Mouse (Mus musculus) embryo, embryonic 10.5 days (tissue): ENCODE results near the gene Spag9.
A peak's percentile ranks its signal among the peaks of the same experiment; 100 is the strongest.

ENCODE experiments used
- DNase-seq: peaks from one replicate; pipeline ENCODE4 v3.0.0-alpha.2; 2015; ENCODE audit warnings: low spot score

Gene Spag9

DNA sequence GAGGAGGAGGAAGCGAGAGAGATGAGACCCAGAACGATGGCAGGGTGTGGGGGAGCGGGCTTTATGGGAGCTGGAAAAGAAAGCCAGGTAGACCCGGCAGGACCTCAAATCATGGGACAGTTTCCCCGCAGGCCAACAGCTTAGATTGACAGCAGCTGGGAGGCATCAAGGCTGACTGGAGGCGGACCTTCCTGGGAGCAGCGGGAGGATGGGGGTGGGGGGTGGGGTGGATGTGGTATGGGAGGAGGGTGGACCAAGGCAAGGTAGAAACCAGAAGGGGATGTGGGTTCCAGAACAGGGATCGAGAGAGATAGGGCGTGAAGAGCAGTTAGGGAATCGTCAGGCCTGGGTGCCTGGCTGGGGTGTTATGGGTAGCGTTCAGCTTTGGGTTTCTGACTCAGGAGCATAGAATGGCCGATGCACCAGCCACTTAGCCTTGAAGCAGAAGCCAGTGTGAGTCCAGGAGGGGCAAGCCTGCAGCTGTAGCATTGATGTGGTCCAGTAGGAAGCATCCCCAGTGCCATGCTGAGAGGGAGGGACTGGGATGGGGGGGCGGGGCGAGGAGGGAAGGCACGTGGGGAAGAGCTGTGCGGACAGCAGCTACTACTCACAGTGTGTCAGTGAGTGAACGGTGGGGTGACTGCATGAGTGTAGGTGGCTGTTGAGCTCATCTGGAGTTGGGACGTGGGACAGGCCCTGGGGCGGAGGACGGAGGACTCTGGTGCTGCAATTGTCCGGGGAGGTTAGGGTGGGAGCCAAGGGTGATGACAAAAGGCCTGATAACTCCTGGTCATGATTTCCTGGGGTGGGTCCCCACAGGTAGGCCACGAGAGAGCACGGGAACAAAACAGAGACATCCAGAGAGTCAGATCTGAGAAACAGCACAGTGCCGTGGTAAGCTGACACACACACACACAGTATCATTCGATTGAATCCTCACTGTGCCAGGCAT, 154.9 kb downstream of the Spag9 start:
- no peak for DNase-seq

DNA sequence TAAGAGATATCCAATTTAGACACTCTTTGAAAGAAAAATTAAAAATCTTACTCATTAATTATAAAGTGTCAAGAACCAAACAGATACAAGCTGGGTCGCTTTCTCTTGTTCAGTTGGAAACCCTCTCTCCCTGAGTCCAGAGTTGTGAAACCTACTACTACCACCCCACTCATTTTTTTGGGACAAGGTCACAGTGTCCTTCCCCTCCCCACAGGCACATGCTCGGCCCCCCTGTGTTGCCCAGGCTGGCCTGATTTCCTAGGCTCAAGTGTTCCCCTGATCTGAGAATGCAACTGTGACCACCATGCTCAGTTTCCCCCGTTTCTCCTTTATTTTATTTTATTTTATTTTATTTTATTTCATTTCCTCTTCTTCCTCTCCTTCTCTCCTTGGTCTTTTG, 158.3 kb downstream of the Spag9 start:
- DNase-seq = no peak

GRCm38 (mm10) chr11:94158521-94158920, 162.6 kb downstream of the Spag9 start:
- DNase-seq = peak; percentile 25

- DNase-seq = peak; percentile 48
These were observed 163.4 kb downstream of the Spag9 start for GRCm38 (mm10) chr11:94159066-94159880.

DNA sequence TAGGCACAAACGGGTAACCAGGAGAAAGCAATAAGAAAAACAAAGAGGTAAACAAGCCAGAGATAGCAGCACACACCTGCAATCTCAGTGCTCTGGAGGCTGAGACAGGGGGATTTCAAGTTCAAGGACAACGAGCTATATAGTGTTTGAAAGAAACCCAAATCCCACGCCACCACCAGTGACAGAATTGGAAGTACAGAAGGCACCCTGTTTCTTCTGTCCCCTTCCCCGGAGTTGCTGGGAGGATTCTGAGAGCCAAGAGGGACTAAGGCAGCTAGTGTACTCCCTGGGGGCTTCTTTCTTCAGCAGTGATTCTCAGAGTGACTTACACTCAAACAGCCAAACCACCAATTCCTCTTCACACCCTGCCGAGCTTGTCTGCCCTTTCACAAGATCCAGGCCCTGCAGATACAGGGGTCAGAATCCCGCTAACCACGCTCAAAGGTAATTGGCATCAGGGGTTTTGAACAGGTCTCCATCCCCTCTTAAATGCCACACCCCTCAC, 164.1 kb downstream of the Spag9 start:
- DNase-seq = peak; percentile 17

- DNase-seq = peak; percentile 98
These were observed 164.8 kb downstream of the Spag9 start for GRCm38 (mm10) chr11:94160443-94161266.

DNA sequence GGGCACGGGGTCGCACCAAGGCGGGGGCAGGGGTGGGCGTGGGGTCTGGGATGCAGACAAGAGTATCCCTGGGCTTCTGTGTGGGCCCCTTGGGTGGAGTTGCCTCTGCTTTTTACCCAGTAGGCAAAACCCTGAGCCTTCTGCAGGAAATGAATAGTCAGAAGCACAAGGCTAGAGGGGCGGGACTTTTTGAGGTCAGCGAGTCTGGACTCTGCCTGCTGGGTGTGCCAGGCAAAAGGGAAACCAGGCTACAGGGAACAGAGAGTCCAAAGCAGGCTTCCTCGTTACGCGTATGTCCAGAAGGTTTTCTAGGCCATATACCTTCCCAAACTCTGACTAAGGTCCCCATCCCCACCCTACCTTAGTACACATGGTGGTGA, 165.4 kb downstream of the Spag9 start:
- DNase-seq = peak; percentile 72

DNA sequence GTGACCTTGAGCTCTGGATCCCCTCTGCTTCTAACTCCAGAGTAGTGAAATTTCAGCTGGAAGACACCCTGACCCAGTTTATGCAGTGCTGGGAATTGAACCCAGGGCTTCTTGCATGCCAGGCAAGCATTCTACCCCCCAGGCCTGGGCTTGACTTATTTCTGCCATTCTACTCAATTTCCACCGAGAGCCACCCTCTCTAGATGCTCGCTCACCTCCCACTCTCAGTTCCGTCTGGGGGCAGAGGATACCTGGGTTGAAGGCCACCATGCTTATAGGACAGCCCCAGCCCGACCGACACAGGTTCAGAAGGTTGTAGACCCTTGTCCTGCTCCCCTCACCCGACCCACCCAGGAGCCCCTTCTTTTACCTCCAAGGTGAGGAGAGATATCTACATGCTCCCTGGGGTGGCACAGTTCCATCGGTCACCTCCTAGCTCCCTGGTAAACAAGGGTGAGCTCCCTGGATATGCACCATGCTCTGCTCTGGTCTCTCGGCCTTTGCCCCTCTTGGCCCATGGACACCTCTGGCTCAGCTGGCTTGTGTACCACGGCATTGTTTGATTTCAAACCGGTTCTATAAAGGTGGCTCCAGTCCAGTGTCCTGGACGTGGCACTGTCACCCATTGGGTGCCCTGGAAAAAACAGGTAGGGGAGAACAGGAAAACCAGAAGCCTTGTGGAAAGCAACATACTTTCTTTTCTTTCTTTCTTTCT, 166.1 kb downstream of the Spag9 start:
- no peak for DNase-seq

DNA sequence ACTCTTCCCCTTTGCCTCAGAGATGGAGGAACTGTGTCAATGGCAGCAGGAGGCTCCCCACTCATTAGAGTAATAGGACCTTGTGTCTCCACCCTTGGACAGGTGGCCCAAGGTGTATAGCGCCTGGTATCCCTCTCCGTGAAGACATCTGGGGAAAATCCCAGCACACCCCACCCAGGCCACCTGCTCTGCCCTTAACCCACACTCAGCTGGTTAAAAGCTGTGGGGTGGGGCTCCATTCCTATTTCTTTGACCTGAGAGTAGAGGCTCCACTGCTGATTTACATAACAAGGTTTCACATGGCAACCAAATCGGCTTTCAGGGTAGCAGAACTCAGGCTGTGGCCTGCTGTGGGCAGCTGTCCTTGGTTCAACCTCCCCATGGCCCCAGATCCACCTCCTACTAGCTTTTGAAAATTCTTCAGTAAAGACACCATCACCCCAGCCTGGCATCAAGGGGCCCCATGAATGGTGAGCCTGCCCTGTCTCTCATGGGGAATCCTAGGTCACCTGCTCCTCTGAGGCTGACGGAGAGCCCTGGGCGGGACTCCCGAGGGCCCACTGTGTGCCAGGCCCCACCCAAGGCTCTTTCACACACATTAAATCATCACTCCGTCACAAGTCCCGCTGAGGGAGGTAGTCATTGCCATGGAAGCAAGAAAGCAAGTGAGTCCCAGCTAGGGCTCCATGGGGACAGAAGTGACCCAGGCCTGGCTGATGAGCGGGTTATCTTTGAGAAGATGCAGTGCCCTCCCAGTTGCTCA, 167.3 kb downstream of the Spag9 start:
- no peak for DNase-seq

GRCm38 (mm10) chr11:94165745-94166144, 169.9 kb downstream of the Spag9 start:
- DNase-seq = no peak

- no peak for DNase-seq
These were observed 172.3 kb downstream of the Spag9 start for GRCm38 (mm10) chr11:94168238-94168637.

- no peak for DNase-seq
These were observed 173.7 kb downstream of the Spag9 start for GRCm38 (mm10) chr11:94169596-94169995.

DNA sequence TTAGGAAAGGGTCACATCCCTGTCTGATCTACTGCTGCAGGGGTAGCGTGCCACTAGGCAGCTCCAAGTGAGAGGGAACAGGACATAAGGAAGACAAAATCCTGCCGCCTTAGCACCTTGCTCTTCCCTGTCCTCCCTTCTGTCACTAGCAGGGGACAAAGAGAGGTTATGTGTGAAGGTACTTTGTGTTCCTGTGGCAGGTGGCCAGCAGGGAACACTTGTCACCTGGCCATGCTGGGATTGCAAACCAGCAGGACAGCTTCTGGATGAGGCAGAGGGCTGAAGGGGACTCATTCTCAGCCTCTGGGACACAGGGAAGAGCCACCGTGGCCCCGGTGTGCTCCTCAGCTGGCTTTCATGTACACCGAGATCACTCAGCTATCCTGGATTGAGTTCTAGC, 175.8 kb downstream of the Spag9 start:
- no peak for DNase-seq

DNA sequence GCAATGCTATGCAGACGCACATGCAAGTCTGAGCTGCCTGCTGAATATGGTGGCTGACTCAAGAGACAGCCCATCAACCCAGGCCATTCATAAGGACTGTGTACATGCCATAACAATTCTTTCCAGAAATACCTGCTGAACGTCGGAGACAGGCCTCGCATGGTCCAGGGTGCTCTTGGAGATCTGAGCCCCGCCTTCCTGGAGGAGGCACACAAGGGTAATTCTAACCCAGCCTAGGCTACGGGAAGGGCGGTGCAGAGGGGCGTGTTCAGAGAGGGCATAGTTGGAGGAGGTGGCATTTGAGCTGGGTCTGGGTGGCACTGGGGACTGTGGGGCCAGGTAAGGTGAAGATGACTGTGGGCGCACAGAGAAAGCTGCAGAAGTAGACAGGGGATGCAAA, 176.3 kb downstream of the Spag9 start:
- no peak for DNase-seq

GRCm38 (mm10) chr11:94173726-94174146, 177.8 kb downstream of the Spag9 start:
- DNase-seq = no peak

- DNase-seq = no peak
These were observed 179.4 kb downstream of the Spag9 start for GRCm38 (mm10) chr11:94175288-94175687.
